Mouse (Mus musculus) kidney, postnatal 0 days (tissue): ENCODE measurements at regions not wholly inside any gene's neighbourhood (a gene's known extent, or its start where the extent isn't known, plus 50 kb on each side); places are given as distances from the start of the nearest gene placed in this dataset.

Experiments
- ATAC-seq: fragments of 200-750 bp; cut with Nextera tagmentation; replicated peaks from 2 replicates; pipeline ENCODE4 v1.8.0; 2017; ENCODE audit warnings: low read depth, moderate number of reproducible peaks, moderate TSS enrichment, moderate library complexity; ENCODE audit not compliant: low FRiP score
- DNase-seq: peaks from one replicate; pipeline ENCODE4 v3.0.0-alpha.2; 2016; ENCODE audit warnings: low spot score
- H3K27ac ChIP-seq: fragments of 300-500 bp; sonication (generic); 2 replicates; pipeline ENCODE4 v1.5.1; 2014; ENCODE audit warnings: mild to moderate bottlenecking
- H3K27me3 ChIP-seq: fragments of 300-500 bp; sonication (generic); 2 replicates; pipeline ENCODE4 v1.6.1; 2014; ENCODE audit warnings: low read length, mixed read lengths; ENCODE audit not compliant: insufficient read depth
- H3K36me3 ChIP-seq: fragments of 300-500 bp; sonication (generic); 2 replicates; pipeline ENCODE4 v1.6.1; 2014; ENCODE audit warnings: low read length, mixed read lengths; ENCODE audit not compliant: insufficient read depth
- H3K4me1 ChIP-seq: fragments of 300-500 bp; sonication (generic); replicated peaks from 2 replicates; pipeline ENCODE4 v1.6.1; 2014; ENCODE audit warnings: antibody characterized with exemption, low read length, mixed read lengths; ENCODE audit not compliant: insufficient read depth
- H3K4me2 ChIP-seq: fragments of 300-500 bp; sonication (generic); 2 replicates; pipeline ENCODE4 v1.6.1; 2014; ENCODE audit warnings: mild to moderate bottlenecking, low read length, moderate library complexity, mixed read lengths
- H3K4me3 ChIP-seq: fragments of 300-500 bp; sonication (generic); replicated peaks from 2 replicates; pipeline ENCODE4 v1.5.1; 2014; ENCODE audit warnings: low read depth, low read length
- H3K9ac ChIP-seq: fragments of 300-500 bp; sonication (generic); 2 replicates; pipeline ENCODE4 v1.6.1; 2014; ENCODE audit warnings: low read depth, low read length
- H3K9me3 ChIP-seq: fragments of 300-500 bp; sonication (generic); replicated peaks from 2 replicates; pipeline ENCODE4 v1.6.1; 2016; ENCODE audit warnings: low read length, inconsistent platforms, mixed read lengths
- CTCF ChIP-seq: IDR thresholded peaks from 2 replicates; pipeline ENCODE4 v1.5.1; 2016; ENCODE audit warnings: antibody characterized with exemption, low read depth, mild to moderate bottlenecking, moderate library complexity
- WGBS: fragments of 180-500 bp; shearing (Covaris S2); extraction: QIAGEN DNeasy Blood & Tissue Kit; methylation state at CpG from one replicate; pipeline ENCODE4 v1.1.7; 2014; 5-methylcytosine and 5-hydroxymethylcytosine counted together

DNA sequence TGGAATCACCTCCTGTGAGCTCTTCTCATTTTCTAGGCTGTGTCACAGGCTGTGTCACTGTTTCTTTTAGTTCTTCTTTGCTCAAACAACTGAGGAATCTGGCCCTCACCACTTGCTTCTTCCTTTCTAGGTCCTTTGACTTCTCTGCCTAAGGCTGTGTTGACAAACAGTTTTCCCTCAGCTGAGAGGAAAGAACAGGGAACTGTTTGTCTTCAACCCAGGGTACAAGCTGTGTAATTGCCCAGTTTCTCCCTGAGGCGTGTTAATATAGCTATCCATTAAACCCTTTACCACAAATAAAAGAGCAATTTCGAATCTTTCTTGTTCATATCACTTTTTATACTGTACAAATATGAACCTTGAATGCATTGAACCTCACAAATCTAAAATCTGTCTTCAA is 542.1 kb downstream of the Nyap2 start:
- H3K27me3 ChIP-seq: no peaks in the 10 kb centered on the region
- H3K36me3 ChIP-seq: no peaks in the 10 kb centered on the region
- TF ChIP-seq CTCF: no peak
- no peaks in the 10 kb centered on the region for H3K4me1 ChIP-seq
- no peak overlapping the region for H3K4me2 ChIP-seq
- H3K4me3 ChIP-seq: no peak overlapping the region
- H3K27ac ChIP-seq: no peak overlapping the region
- peak; percentile 66; the same call in 1 of the 2 replicates for ATAC-seq
- 57% methylated on average over 2 of the region's 2 CpGs for WGBS
- no peak for DNase-seq
- no peaks in the 10 kb centered on the region for H3K9me3 ChIP-seq
- H3K9ac ChIP-seq: no peak overlapping the region

DNA sequence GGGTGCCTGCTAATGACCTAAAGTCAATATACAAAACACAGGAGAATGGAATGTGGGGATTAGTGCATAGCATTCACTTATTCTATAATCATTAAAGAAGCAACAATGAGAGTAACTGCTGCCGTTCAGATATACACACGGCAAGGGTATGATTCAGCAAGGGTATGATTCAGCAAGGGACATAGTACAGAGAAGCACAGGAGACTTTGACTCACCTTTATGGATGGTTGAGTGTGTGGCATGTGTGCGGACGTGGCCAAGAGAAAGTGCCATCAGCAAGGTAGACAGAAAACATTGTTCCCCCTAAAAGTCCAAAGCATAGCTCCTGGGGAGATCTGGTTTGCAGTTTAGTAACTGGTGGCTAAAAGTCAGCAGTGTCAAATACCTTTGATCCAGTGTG is 547.4 kb downstream of the Nyap2 start:
- peak; percentile 30 for DNase-seq
- no peak overlapping the region for H3K27ac ChIP-seq
- ATAC-seq: peak; percentile 94
- H3K4me2 ChIP-seq: no peak overlapping the region
- H3K27me3 ChIP-seq: no peaks in the 10 kb centered on the region
- no peak for TF ChIP-seq CTCF
- H3K9ac ChIP-seq: no peak overlapping the region
- H3K4me3 ChIP-seq: no peak overlapping the region
- no peaks in the 10 kb centered on the region for H3K36me3 ChIP-seq
- 64% methylated on average over 4 of the region's 4 CpGs for WGBS
- H3K9me3 ChIP-seq: no peaks in the 10 kb centered on the region
- no peaks in the 10 kb centered on the region for H3K4me1 ChIP-seq

DNA sequence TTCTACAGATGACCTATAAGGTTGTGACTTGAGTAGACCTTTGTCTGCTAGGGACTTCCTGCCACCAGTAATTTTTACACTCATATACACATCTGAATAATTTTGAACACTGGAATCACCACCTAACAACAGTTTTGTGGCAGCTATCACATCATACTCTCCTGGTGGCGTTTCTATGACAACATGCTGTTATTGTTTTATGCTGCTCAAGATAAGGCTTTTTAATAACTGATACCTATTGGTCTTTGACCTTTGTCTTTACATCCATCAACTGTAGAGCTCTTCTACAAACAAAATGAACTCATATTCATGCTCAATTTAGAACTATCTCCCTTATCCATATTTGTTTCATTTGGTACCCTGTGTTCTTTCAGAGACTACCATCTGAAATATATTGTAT is 556.0 kb downstream of the Nyap2 start:
- no peak for ATAC-seq
- no peak for DNase-seq
- no peaks in the 10 kb centered on the region for H3K9me3 ChIP-seq
- 73% methylated on average over 1 of the region's 1 CpGs for WGBS
- no peak overlapping the region for H3K9ac ChIP-seq
- no peak overlapping the region for H3K4me2 ChIP-seq
- no peak overlapping the region for H3K4me3 ChIP-seq
- no peaks in the 10 kb centered on the region for H3K36me3 ChIP-seq
- H3K4me1 ChIP-seq: no peaks in the 10 kb centered on the region
- no peaks in the 10 kb centered on the region for H3K27me3 ChIP-seq
- no peak for TF ChIP-seq CTCF
- H3K27ac ChIP-seq: no peak overlapping the region

DNA sequence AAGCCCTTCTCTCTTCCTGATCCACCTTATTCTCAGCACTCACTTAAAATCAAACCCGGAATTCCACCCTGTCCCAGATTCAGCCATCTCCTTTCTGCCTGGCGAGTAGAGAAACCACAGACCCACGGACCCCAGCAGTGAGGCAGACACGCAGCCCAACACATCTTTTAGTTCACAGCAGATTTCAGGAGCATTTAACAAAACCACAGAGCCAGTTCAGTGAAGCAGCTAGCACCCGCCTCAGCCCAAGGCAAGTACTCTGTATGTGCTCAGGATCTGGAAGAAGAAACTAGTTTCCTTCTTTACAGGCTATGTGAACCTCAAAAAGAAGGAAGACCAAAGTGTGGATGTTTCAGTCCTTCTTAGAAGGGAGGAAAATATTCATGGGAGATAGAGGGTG is 560.6 kb downstream of the Nyap2 start:
- Histone ChIP-seq H3K36me3 (no peaks in the 10 kb centered on the region), H3K9me3 (no peaks in the 10 kb centered on the region), H3K27ac (no peak overlapping the region), H3K9ac (no peak overlapping the region), H3K4me3 (no peak overlapping the region), H3K4me2 (no peak overlapping the region), H3K27me3 (no peaks in the 10 kb centered on the region), H3K4me1 (no peaks in the 10 kb centered on the region)
- ATAC-seq: no peak
- no peak for DNase-seq
- 83% methylated on average over 5 of the region's 5 CpGs for WGBS
- no peak for TF ChIP-seq CTCF

DNA sequence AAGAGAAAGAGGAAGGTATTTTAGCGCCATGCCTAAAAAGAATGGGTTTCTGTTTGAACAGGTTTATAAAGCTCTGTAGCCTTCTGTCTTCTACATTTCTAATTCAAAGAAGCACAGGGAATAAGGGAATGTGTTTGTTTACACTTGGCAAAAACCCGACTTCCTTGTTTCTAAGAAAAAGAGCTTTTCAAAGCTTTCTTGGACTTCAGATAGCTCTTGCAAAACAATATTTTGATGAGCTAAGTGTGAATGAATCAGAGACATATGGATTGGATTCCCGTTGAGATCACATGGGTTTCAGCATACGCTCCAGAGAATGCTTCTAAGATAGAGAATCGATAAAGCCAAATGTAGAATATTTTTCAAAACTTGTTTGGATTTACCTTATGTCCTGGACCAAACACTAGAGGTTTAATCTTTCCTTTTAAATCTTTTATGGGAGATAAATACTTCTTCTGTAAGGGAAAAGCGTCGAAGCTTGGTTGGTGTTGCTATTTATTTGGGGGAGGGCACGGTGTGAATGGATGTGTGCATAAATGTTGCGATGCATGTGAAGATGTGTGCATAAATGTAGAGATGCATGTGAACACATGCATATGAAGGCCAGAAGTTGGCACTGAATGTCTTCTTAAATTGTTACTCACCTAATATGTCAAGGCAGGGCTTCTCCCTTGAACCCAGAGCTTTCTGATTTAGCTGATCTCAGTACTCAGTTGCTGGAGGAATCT is 576.4 kb downstream of the Nyap2 start:
- TF ChIP-seq CTCF: no peak
- no peaks in the 10 kb centered on the region for H3K36me3 ChIP-seq
- no peaks in the 10 kb centered on the region for H3K9me3 ChIP-seq
- no peak overlapping the region for H3K4me2 ChIP-seq
- H3K4me1 ChIP-seq: no peaks in the 10 kb centered on the region
- H3K27ac ChIP-seq: no peak overlapping the region
- ATAC-seq: no peak
- H3K27me3 ChIP-seq: no peaks in the 10 kb centered on the region
- no peak overlapping the region for H3K4me3 ChIP-seq
- 82% methylated on average over 9 of the region's 9 CpGs for WGBS
- no peak for DNase-seq
- no peak overlapping the region for H3K9ac ChIP-seq

DNA sequence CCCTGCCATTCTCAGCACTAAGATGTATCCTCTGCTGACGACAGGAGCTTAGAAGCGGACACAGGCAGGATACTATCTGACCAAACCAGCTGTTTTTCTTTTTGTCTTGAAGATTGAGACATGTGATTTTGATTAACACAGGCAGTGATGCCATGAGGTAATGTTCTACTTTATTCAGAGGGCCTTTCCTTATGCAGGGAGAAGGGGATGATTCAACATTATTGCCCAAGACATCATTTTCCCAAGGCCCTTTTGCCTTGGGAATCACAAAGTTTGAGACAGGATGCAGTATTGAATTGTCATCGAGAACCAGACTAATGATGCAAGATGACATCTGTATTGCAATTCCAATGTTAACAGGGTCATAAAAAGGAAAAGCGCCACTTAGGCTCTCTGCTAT is 571.7 kb upstream of the Gm9747 start:
- WGBS: 75% methylated on average over 4 of the region's 4 CpGs
- no peak for ATAC-seq
- DNase-seq: no peak

DNA sequence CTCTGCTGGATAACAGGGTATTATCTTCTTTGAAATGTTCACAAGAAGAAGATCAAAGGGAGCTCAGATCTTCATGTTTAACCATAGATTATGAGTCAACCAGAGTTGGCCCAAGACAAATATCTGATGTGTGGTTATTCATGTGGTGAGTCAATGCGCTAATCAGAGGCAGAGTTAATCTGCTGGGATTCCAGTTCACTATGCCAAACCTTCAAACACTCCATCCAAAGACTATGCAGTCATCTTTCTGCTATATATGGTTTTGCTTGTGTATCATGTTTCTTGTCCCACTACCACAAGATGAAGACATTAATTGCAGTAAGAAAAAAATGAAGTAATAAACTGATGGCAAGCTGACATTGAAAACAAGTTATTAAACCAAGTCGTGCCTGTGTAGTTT is 561.8 kb upstream of the Gm9747 start:
- Histone ChIP-seq H3K27ac (no peak overlapping the region), H3K36me3 (no peaks in the 10 kb centered on the region), H3K4me1 (no peaks in the 10 kb centered on the region), H3K9me3 (no peaks in the 10 kb centered on the region), H3K4me2 (no peak overlapping the region), H3K27me3 (no peaks in the 10 kb centered on the region), H3K9ac (no peak overlapping the region), H3K4me3 (no peak overlapping the region)
- DNase-seq: no peak
- TF ChIP-seq CTCF: no peak
- no peak for ATAC-seq
- WGBS: 83% methylated on average over 2 of the region's 2 CpGs

More for the DNA sequence above, 571.7 kb upstream of the Gm9747 start:
- no peaks in the 10 kb centered on the region for H3K4me1 ChIP-seq
- no peak overlapping the region for H3K4me3 ChIP-seq
- no peak overlapping the region for H3K4me2 ChIP-seq
- no peak overlapping the region for H3K27ac ChIP-seq
- no peak overlapping the region for H3K9ac ChIP-seq
- H3K36me3 ChIP-seq: no peaks in the 10 kb centered on the region
- no peaks in the 10 kb centered on the region for H3K9me3 ChIP-seq
- no peak for TF ChIP-seq CTCF
- H3K27me3 ChIP-seq: no peaks in the 10 kb centered on the region
